Mouse (Mus musculus): ENCODE results near the gene 2410002F23Rik. TPM values are rescaled to one million over a fixed set of nuclear protein-coding genes. Genes with fewer than 3 reads are reported as not detected.
"Not testable (repeated sequence)": the region's sequence is repeated elsewhere in the genome, so short reads cannot be mapped to it uniquely, and the experiment has no call there.

2410002F23Rik gene
- polyA plus RNA-seq, 1 experiment from 2014 or later, result 123 TPM

DNA sequence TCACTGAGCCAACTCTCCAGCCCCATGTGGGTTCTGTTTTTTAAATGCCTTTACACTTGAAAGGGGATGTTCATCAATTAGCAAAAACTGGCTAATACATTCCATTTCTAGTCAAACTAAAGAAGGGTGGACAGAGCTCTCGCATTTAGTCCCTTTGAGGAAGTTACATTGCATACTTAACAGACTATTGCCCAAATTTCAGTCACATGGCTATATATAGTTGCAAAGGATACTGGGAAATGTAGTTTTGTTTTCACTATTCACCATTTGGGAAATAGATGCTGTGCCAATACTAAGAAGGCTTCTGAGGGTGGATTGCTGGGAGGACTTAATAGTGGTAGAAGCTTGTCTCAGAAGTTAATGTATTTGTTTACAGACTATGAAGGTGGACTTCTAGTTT is 34.4 kb downstream of the 2410002F23Rik start:
- no peak for ATAC-seq (ENCODE audit: insufficient number of reproducible peaks, insufficient read depth, low FRiP score, low read depth)
- Histone ChIP-seq H3K27ac (ENCODE audit: low read length) (no peak overlapping the region), H3K4me3 (ENCODE audit: low read depth, low read length) (no peak overlapping the region), H3K9me3 (ENCODE audit: control insufficient read depth, low read depth, low read length) (no peaks in the 10 kb centered on the region), H3K27me3 (ENCODE audit: control insufficient read depth, insufficient read depth, low read length) (no peaks in the 10 kb centered on the region), H3K4me1 (ENCODE audit: control insufficient read depth, insufficient read depth, low read length) (no peaks in the 10 kb centered on the region), H3K4me2 (replicated peaks; ENCODE audit: low read depth, low read length) (no peak overlapping the region), H3K9ac (replicated peaks; ENCODE audit: low read depth, low read length) (no peak overlapping the region), H3K36me3 (ENCODE audit: control insufficient read depth, insufficient read depth, low read length) (no peaks in the 10 kb centered on the region)
- 70% methylated on average over 1 of the region's 1 CpGs for WGBS

DNA sequence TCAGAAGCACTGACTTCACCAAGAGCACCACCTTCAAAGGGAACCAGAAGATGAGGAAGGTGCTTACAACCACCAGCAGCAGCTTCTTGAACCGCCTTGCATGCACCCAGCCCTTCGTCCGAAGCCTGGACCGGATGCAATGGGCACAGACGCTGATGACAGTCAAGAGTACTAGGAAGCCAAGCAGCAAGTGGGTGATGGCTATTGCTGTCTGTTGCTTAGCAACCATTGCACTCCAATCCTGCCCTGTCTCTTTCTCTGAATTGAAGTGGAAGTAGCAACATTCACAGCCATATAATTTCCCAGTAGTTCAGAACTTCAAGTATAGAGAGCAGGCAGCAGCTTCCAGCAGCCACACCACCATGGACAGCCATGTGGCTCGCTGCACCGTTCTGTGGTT is 35.1 kb downstream of the 2410002F23Rik start:
- Histone ChIP-seq H3K9me3 (ENCODE audit: control insufficient read depth, low read depth, low read length) (no peaks in the 10 kb centered on the region), H3K27ac (ENCODE audit: low read length) (no peak overlapping the region), H3K4me2 (replicated peaks; ENCODE audit: low read depth, low read length) (no peak overlapping the region), H3K36me3 (ENCODE audit: control insufficient read depth, insufficient read depth, low read length) (no peaks in the 10 kb centered on the region), H3K9ac (replicated peaks; ENCODE audit: low read depth, low read length) (no peak overlapping the region), H3K4me3 (ENCODE audit: low read depth, low read length) (no peak overlapping the region), H3K4me1 (ENCODE audit: control insufficient read depth, insufficient read depth, low read length) (no peaks in the 10 kb centered on the region), H3K27me3 (ENCODE audit: control insufficient read depth, insufficient read depth, low read length) (no peaks in the 10 kb centered on the region)
- 86% methylated on average over 7 of the region's 7 CpGs for WGBS
- no peak for ATAC-seq (ENCODE audit: insufficient number of reproducible peaks, insufficient read depth, low FRiP score, low read depth)

DNA sequence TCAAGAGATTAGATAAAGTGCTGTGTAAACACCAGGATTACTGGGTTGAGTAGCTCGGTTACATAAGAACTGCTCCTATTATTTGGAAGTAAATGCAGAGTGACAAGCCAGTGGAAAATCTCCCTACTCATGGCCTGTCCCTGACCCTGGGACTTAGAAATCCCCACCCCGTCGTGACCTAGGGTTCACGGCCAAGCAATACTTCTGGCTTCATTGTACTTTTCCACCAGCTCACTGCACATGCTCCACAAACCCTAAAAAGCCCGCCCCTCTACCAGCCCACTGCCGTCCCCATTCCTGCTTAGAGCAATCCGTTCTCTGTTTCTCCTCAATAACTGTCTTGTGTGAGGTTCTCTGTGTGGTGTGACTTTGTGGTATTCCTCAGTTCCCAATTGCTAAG is 41.2 kb downstream of the 2410002F23Rik start:
- WGBS, result 44% methylated on average over 7 of the region's 7 CpGs
- Histone ChIP-seq H3K4me3 (ENCODE audit: low read depth, low read length) (no peak overlapping the region), H3K9me3 (ENCODE audit: control insufficient read depth, low read depth, low read length) (no peaks in the 10 kb centered on the region), H3K4me1 (ENCODE audit: control insufficient read depth, insufficient read depth, low read length) (no peaks in the 10 kb centered on the region), H3K27me3 (ENCODE audit: control insufficient read depth, insufficient read depth, low read length) (no peaks in the 10 kb centered on the region), H3K9ac (replicated peaks; ENCODE audit: low read depth, low read length) (no peak overlapping the region), H3K27ac (ENCODE audit: low read length) (no peak overlapping the region), H3K36me3 (ENCODE audit: control insufficient read depth, insufficient read depth, low read length) (no peaks in the 10 kb centered on the region), H3K4me2 (replicated peaks; ENCODE audit: low read depth, low read length) (no peak overlapping the region)
- ATAC-seq (ENCODE audit: insufficient number of reproducible peaks, insufficient read depth, low FRiP score, low read depth), result no peak

DNA sequence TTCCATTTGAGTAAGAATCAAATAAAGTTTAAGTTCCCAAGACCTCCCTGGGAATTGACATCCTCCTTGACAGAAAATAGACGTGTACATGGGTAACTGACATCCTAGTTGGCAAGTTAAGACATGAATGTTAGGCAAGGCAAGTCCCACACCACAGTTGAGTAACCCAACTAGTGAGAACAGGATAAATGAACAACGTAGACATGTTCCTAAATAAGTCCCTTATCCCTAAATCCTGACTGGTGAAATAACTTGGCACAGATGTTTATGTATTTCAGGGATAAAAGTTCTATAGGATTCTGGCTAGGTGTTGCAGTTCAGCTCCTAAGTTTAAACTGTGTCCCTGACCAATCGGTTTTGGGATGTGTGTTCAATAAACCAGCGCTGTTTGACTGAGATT is 44.5 kb downstream of the 2410002F23Rik start:
- Histone ChIP-seq H3K4me3 (ENCODE audit: low read depth, low read length) (no peak overlapping the region), H3K4me2 (replicated peaks; ENCODE audit: low read depth, low read length) (no peak overlapping the region), H3K4me1 (ENCODE audit: control insufficient read depth, insufficient read depth, low read length) (no peaks in the 10 kb centered on the region), H3K27me3 (ENCODE audit: control insufficient read depth, insufficient read depth, low read length) (no peaks in the 10 kb centered on the region), H3K9me3 (ENCODE audit: control insufficient read depth, low read depth, low read length) (no peaks in the 10 kb centered on the region), H3K27ac (ENCODE audit: low read length) (no peak overlapping the region), H3K9ac (replicated peaks; ENCODE audit: low read depth, low read length) (no peak overlapping the region), H3K36me3 (ENCODE audit: control insufficient read depth, insufficient read depth, low read length) (no peaks in the 10 kb centered on the region)
- no peak for ATAC-seq (ENCODE audit: insufficient number of reproducible peaks, insufficient read depth, low FRiP score, low read depth)
- 72% methylated on average over 4 of the region's 4 CpGs for WGBS

DNA sequence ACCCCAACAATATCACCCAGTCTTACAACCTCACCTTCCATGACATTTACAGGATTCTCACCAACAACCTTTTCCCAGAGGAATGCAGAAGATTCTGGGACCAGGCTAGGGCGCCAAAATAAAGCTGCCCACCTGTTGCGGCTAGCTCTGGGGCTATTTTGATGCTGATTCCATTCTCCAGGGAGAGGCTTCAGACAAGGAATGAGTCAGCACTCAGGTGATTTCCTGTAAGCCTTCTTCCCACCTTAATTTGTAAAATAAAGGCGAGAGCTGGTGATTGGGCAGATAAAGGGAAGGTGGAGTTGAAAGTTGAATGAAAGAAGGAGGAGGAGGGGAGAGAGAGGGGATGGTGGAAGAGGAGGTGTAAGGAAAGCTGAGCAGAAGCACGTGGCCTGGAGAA is 44.9 kb downstream of the 2410002F23Rik start:
- ATAC-seq (ENCODE audit: insufficient number of reproducible peaks, insufficient read depth, low FRiP score, low read depth), result no peak
- no peak overlapping the region for H3K4me3 ChIP-seq (ENCODE audit: low read depth, low read length)
- no peaks in the 10 kb centered on the region for H3K36me3 ChIP-seq (ENCODE audit: control insufficient read depth, insufficient read depth, low read length)
- H3K9ac ChIP-seq (replicated peaks; ENCODE audit: low read depth, low read length), result no peak overlapping the region
- no peaks in the 10 kb centered on the region for H3K27me3 ChIP-seq (ENCODE audit: control insufficient read depth, insufficient read depth, low read length)
- H3K9me3 ChIP-seq (ENCODE audit: control insufficient read depth, low read depth, low read length), result no peaks in the 10 kb centered on the region
- H3K27ac ChIP-seq (ENCODE audit: low read length), result no peak overlapping the region
- H3K4me1 ChIP-seq (ENCODE audit: control insufficient read depth, insufficient read depth, low read length), result no peaks in the 10 kb centered on the region
- WGBS, result 53% methylated on average over 4 of the region's 4 CpGs
- H3K4me2 ChIP-seq (replicated peaks; ENCODE audit: low read depth, low read length), result no peak overlapping the region

DNA sequence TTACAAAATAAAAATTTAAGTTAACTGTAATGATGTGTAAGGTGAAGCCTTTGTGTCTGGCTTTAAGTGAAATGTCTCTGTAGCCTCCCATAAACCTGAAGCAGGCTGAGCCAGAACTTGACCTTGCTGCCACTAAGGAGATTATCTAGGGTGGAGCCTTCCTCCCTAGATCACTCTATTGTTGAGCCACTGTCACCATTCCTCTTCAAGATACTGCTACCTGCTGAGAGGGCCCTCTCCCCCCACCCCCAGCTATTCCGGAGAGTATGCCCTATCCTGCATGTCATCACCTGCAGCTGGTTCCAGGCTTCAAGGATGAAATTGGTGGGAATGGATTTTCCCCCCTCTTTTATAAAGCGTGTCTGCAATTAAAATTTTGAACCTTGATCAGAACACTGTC is 51.0 kb downstream of the 2410002F23Rik start:
- H3K9me3 ChIP-seq (ENCODE audit: control insufficient read depth, low read depth, low read length); H3K4me2 ChIP-seq (replicated peaks; ENCODE audit: low read depth, low read length); H3K36me3 ChIP-seq (ENCODE audit: control insufficient read depth, insufficient read depth, low read length); H3K4me1 ChIP-seq (ENCODE audit: control insufficient read depth, insufficient read depth, low read length); H3K27ac ChIP-seq (ENCODE audit: low read length); H3K4me3 ChIP-seq (ENCODE audit: low read depth, low read length); H3K27me3 ChIP-seq (ENCODE audit: control insufficient read depth, insufficient read depth, low read length); H3K9ac ChIP-seq (replicated peaks; ENCODE audit: low read depth, low read length); ATAC-seq (ENCODE audit: insufficient number of reproducible peaks, insufficient read depth, low FRiP score, low read depth): not testable (repeated sequence)
- 79% methylated on average over 2 of the region's 2 CpGs for WGBS

Other genes with a start within 250 kb of the 2410002F23Rik start
- gene Klk1b26, start 234.6 kb upstream of the 2410002F23Rik start, polyA plus RNA-seq (2014; fragmentation: Nextera tagmentation; extraction: Ambion mirVana), result not detected in 2 replicates
- not detected in 2 replicates for gene Klk1b27, start 194.4 kb upstream of the 2410002F23Rik start, polyA plus RNA-seq (2014; fragmentation: Nextera tagmentation; extraction: Ambion mirVana)
- gene Klk1b21, start 144.4 kb upstream of the 2410002F23Rik start, polyA plus RNA-seq (2014; fragmentation: Nextera tagmentation; extraction: Ambion mirVana), result not detected in 2 replicates
- gene Klk1b22, start 134.0 kb upstream of the 2410002F23Rik start, polyA plus RNA-seq (2014; fragmentation: Nextera tagmentation; extraction: Ambion mirVana), result not detected in 2 replicates
- not detected in 2 replicates for gene Klk1b16, start 110.0 kb upstream of the 2410002F23Rik start, polyA plus RNA-seq (2014; fragmentation: Nextera tagmentation; extraction: Ambion mirVana)
- not detected in 2 replicates for gene Klk1b24, start 58.5 kb upstream of the 2410002F23Rik start, polyA plus RNA-seq (2014; fragmentation: Nextera tagmentation; extraction: Ambion mirVana)
- not detected in 2 replicates for gene Klk1b3, start 48.5 kb upstream of the 2410002F23Rik start, polyA plus RNA-seq (2014; fragmentation: Nextera tagmentation; extraction: Ambion mirVana)
- gene Klk1b4, start 39.3 kb upstream of the 2410002F23Rik start, polyA plus RNA-seq (2014; fragmentation: Nextera tagmentation; extraction: Ambion mirVana), result not detected in 2 replicates
- not detected in 2 replicates for gene Klk1b5, start 30.8 kb upstream of the 2410002F23Rik start, polyA plus RNA-seq (2014; fragmentation: Nextera tagmentation; extraction: Ambion mirVana)
- 0.71 and 2.0 TPM in 2 replicates for gene Klk1, start 21.4 kb upstream of the 2410002F23Rik start, polyA plus RNA-seq (2014; fragmentation: Nextera tagmentation; extraction: Ambion mirVana)
- not detected in 2 replicates for gene Gm36864, start 10.5 kb upstream of the 2410002F23Rik start, polyA plus RNA-seq (2014; fragmentation: Nextera tagmentation; extraction: Ambion mirVana)
- 1.5 and 1.6 TPM in 2 replicates for gene 1700028J19Rik, start within 50 bp of the 2410002F23Rik start, polyA plus RNA-seq (2014; fragmentation: Nextera tagmentation; extraction: Ambion mirVana)
- gene Acp4, start 10.7 kb downstream of the 2410002F23Rik start, polyA plus RNA-seq (2014; fragmentation: Nextera tagmentation; extraction: Ambion mirVana), result 0.15 TPM in 1 of 2 replicates, not detected in the other
- gene Gm15517, start 14.7 kb downstream of the 2410002F23Rik start, polyA plus RNA-seq (2014; fragmentation: Nextera tagmentation; extraction: Ambion mirVana), result not detected in 2 replicates
- gene Clec11a, start 60.2 kb downstream of the 2410002F23Rik start, polyA plus RNA-seq (2014; fragmentation: Nextera tagmentation; extraction: Ambion mirVana), result 4.2 and 4.9 TPM in 2 replicates
- 4.2 and 4.5 TPM in 2 replicates for gene Shank1, start 63.5 kb downstream of the 2410002F23Rik start, polyA plus RNA-seq (2014; fragmentation: Nextera tagmentation; extraction: Ambion mirVana)
- gene Syt3, start 137.4 kb downstream of the 2410002F23Rik start, polyA plus RNA-seq (2014; fragmentation: Nextera tagmentation; extraction: Ambion mirVana), result 1.6 and 2.0 TPM in 2 replicates
- 1.2 and 1.3 TPM in 2 replicates for gene 1700008O03Rik, start 139.1 kb downstream of the 2410002F23Rik start, polyA plus RNA-seq (2014; fragmentation: Nextera tagmentation; extraction: Ambion mirVana)
- gene Lrrc4b, start 182.3 kb downstream of the 2410002F23Rik start, polyA plus RNA-seq (2014; fragmentation: Nextera tagmentation; extraction: Ambion mirVana), result 1.2 and 2.1 TPM in 2 replicates
- gene Aspdh, start 218.7 kb downstream of the 2410002F23Rik start, polyA plus RNA-seq (2014; fragmentation: Nextera tagmentation; extraction: Ambion mirVana), result 0.52 and 1.1 TPM in 2 replicates
- 76.7 and 82.1 TPM in 2 replicates for gene Josd2, start 221.3 kb downstream of the 2410002F23Rik start, polyA plus RNA-seq (2014; fragmentation: Nextera tagmentation; extraction: Ambion mirVana)
- 113 and 116 TPM in 2 replicates for gene Emc10, start 249.8 kb downstream of the 2410002F23Rik start, polyA plus RNA-seq (2014; fragmentation: Nextera tagmentation; extraction: Ambion mirVana)
- gene Fam71e1, start 249.9 kb downstream of the 2410002F23Rik start, polyA plus RNA-seq (2014; fragmentation: Nextera tagmentation; extraction: Ambion mirVana), result 11.6 and 17.9 TPM in 2 replicates